Mouse (Mus musculus): ENCODE measurements at regions not wholly inside any gene's neighbourhood (a gene's known extent, or its start where the extent isn't known, plus 50 kb on each side); places are given as distances from the start of the nearest gene placed in this dataset.

DNA sequence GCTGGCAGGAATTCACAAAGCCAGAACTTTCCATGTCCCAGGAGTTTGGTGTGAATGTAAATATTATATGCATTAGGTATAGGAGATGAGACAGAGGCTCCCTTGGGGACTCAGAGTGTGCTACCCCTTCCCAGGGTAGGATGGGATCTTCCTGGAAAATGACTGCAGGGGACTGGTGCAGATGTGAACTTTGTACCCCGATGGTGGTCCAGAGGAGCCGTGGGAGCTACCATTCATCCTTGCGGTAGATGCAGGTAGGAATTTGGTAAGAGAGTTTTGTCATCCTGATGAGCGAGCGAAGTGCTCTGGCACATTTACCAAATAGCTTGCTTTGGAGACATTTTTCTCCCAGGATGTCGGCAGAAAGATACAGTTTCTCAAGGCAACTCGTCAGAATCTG is 59.7 kb upstream of the Ppara start:
- H3K4me3 ChIP-seq (ENCODE audit: inconsistent target) = no peak overlapping the region
- H3K36me3 ChIP-seq (ENCODE audit: inconsistent target) = no peaks in the 10 kb centered on the region
- no peak overlapping the region for H3K27ac ChIP-seq
- WGBS (ENCODE audit: missing documents) = 97% methylated on average over 7 of the region's 7 CpGs
- peaks cover 80% of the 10 kb centered on the region; the same call in 1 of the 2 replicates for H3K79me2 ChIP-seq (ENCODE audit: inconsistent target)

DNA sequence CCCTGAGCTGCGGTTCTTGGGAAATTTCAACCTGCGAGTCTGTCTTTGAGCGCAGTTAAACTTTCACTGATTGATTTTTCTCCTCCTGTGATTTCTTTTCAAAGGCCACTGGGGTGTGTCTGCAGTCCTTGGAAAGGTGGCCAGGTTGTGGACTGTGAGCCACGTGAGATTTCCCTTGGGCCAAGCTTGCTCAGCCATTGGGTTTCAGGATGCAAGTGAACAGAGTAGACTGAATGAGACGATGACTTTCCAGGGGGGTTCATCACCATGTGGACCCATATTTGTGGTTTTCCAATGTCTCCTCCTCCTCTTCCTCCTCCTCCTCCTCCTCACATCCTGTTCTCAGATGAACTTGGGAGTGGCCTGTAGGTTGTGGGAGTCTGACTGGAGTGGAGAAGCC is 59.0 kb upstream of the Ppara start:
- 82% methylated on average over 5 of the region's 5 CpGs for WGBS (ENCODE audit: missing documents)
- no peak overlapping the region for H3K27ac ChIP-seq
- H3K36me3 ChIP-seq (ENCODE audit: inconsistent target) = no peaks in the 10 kb centered on the region
- H3K79me2 ChIP-seq (ENCODE audit: inconsistent target) = peaks cover 82% of the 10 kb centered on the region; the same call in 1 of the 2 replicates
- H3K4me3 ChIP-seq (ENCODE audit: inconsistent target) = no peak overlapping the region

DNA sequence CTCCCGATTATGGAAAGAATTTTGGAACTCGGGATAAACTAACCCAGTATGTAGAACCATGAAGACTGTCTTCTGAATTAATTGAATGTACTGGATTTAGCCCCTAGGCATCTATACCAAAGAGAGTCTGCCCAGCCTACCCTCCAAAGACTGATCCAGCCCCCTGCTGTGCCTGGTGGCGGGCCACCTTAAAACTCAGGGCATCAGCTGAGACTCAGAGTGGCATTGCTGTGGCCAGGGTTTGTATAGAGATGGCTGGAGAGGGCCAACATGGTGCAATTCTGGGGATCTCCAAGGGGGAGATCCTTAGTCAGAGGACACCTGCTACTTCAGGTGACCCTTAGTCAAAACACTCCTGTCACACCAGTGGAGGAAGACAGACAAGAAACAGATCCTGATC is 58.6 kb upstream of the Ppara start:
- 92% methylated on average over 3 of the region's 3 CpGs for WGBS (ENCODE audit: missing documents)
- Histone ChIP-seq H3K27ac (no peak overlapping the region), H3K4me3 (ENCODE audit: inconsistent target) (no peak overlapping the region), H3K36me3 (ENCODE audit: inconsistent target) (no peaks in the 10 kb centered on the region), H3K79me2 (ENCODE audit: inconsistent target) (peaks cover 86% of the 10 kb centered on the region; the same call in 1 of the 2 replicates)

DNA sequence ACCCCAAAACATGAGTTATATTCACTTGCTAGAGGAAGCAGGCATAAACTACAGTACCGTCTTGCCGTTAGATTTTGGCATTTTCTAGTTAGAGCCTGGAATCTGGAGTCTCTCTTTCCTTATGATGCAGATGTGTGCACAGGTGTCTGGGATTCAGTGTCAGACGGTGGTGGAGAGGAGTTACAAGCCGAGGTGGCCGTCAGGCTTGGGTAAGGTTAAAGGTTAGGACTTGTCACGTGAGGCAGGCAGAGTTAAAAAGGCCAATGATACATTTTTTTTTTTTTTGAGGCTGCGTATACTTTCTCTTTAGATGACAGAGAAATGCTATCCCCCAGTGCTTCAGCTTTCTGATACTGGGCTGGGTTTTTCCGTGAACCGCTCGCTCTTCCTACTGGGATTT is 57.9 kb upstream of the Ppara start:
- Histone ChIP-seq H3K4me3 (ENCODE audit: inconsistent target) (no peak overlapping the region), H3K36me3 (ENCODE audit: inconsistent target) (no peaks in the 10 kb centered on the region), H3K27ac (no peak overlapping the region), H3K79me2 (ENCODE audit: inconsistent target) (peaks cover 89% of the 10 kb centered on the region; the same call in 1 of the 2 replicates)
- 93% methylated on average over 10 of the region's 10 CpGs for WGBS (ENCODE audit: missing documents)

DNA sequence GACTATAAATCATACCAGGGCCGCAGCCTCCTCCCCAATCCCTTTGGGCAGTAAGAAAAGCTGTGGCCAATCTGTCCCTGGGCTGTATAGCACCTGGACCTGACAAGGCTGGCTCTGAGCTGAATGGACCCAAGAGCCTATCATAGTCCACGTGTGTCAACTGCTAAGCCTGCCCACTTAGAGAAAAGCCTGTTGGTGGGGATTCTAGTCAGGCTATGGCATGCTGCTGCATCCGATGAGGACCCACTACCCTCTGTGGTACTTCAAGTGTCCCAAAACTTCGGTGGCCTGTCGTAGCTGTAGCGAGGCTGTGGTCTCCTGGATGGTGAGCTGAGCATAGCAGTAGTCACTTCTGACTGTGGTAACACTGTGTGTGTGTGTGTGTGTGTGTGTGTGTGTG is 57.4 kb upstream of the Ppara start:
- H3K36me3 ChIP-seq (ENCODE audit: inconsistent target) = no peaks in the 10 kb centered on the region
- 96% methylated on average over 3 of the region's 6 CpGs for WGBS (ENCODE audit: missing documents)
- H3K27ac ChIP-seq = no peak overlapping the region
- H3K79me2 ChIP-seq (ENCODE audit: inconsistent target) = peaks cover 85% of the 10 kb centered on the region; the same call in 1 of the 2 replicates
- no peak overlapping the region for H3K4me3 ChIP-seq (ENCODE audit: inconsistent target)

DNA sequence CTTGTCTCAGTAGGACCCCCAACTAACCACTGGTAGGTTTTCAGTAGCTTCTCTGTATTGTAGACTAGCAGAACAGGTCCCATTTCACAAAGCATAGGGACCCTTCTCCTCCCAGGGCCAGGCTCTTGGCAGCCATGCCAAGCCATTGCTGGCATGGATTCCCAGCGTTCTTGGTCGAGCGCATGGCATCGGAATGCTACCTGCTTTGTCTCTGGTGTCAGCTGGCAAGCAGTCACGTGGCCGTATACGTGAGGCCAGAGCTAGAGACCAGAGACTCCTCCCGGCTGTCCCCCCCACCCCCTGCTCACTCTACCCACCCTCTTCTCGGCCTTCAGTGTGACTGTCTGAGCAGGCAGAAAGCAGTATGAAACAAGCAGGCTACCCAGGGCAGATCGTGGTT is 56.9 kb upstream of the Ppara start:
- no peaks in the 10 kb centered on the region for H3K36me3 ChIP-seq (ENCODE audit: inconsistent target)
- H3K4me3 ChIP-seq (ENCODE audit: inconsistent target) = no peak overlapping the region
- H3K27ac ChIP-seq = no peak overlapping the region
- H3K79me2 ChIP-seq (ENCODE audit: inconsistent target) = peaks cover 80% of the 10 kb centered on the region; the same call in 1 of the 2 replicates
- WGBS (ENCODE audit: missing documents) = 94% methylated on average over 10 of the region's 10 CpGs

DNA sequence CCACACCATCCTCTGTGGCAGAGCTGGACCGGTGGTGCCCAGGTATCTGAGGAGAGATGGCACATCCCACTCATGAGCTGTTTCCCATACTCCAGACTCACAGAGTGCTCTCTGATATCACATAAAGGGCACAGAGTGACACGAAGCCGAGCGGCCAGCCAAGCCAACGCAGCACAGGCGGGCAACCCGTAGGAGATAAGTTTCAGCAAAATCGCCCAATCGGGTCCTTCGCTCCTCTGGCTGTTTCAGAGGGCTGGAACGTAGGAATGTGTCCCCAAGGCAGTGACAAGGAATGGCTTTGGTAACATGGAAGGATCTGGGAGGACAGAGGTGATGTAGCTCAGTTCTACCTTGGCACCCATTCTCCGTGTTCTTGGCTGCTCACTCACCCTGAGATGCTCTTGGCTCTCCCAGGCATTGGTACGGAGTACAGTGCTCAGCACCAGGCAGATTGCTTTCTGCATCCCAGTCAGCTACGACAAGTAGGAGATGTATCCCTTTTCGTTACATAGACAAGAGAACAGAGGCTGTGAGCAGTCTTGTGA is 56.4 kb upstream of the Ppara start:
- H3K4me3 ChIP-seq (ENCODE audit: inconsistent target) = no peak overlapping the region
- H3K27ac ChIP-seq = no peak overlapping the region
- no peaks in the 10 kb centered on the region for H3K36me3 ChIP-seq (ENCODE audit: inconsistent target)
- 95% methylated on average over 15 of the region's 15 CpGs for WGBS (ENCODE audit: missing documents)
- peaks cover 75% of the 10 kb centered on the region; the same call in 1 of the 2 replicates for H3K79me2 ChIP-seq (ENCODE audit: inconsistent target)

DNA sequence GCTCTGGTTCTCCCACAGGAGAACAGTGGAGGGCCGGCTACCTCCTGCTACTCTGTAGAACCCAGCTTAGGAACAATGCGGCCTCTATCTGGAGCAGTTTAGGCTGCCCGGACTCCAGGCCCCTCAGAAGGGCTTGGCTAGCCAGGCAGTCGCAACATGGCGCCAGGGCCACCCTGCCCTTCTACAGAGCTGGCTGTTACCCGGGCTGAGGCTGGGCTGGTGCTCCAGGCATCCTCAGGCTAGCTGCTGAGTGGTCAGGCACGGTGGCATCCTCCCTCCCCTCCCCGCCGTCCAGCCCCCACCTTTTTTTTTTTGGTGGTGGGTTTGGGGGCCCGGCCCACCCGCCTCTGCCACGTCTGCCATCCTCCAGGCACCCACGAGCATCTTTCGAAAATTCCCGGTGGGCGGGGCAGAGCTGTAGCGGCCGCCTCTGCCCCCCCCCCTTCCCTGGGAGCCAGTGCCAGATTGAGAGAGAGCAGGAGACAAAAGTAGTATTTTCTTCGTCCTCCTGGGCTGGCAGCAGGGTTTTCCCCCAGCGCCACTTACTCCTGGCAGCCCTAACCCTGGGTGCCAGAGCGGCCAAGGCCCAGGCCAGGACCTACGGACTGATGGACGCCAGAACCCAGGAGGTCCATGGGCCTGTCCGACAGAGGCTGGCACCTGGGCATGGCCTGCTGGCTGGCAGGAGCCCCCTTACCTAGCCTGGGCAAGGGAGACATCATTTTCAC is 55.6 kb upstream of the Ppara start:
- Histone ChIP-seq H3K27ac (no peak overlapping the region), H3K4me3 (ENCODE audit: inconsistent target) (no peak overlapping the region), H3K79me2 (ENCODE audit: inconsistent target) (peaks cover 67% of the 10 kb centered on the region; the same call in 1 of the 2 replicates), H3K36me3 (ENCODE audit: inconsistent target) (no peaks in the 10 kb centered on the region; the same call in 1 of the 2 replicates)
- WGBS (ENCODE audit: missing documents) = 92% methylated on average over 17 of the region's 24 CpGs

DNA sequence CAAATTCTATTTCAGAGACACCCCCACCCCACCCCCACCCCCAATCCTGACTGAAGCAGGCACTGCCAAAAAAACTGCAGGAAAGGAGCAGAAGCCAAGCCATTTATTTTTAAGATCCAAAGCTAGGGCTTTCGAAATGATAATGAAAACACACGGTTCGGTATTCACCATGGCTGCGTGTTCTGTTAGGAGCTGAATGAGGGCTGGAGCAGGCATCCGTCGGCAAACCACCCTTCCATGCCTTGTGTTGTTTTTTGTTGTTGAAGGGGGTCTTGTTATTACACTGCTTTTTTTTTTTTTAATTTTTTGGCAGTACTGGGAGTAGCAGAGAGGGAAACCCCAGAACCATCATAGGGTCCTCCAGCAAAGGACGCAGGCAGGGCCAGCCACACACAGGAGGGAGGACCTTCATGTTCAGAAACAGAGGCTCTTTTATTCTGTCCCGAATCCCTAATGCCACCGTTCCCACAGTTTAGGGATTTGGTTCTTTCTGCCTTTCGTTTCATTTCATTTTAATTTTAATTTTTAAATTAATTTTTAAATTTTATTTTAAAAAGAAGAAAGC is 54.8 kb upstream of the Ppara start:
- Histone ChIP-seq H3K4me3 (ENCODE audit: inconsistent target) (no peak overlapping the region), H3K79me2 (ENCODE audit: inconsistent target) (peaks cover 61% of the 10 kb centered on the region; the same call in 1 of the 2 replicates), H3K36me3 (ENCODE audit: inconsistent target) (no peaks in the 10 kb centered on the region; the same call in 1 of the 2 replicates), H3K27ac (no peak overlapping the region)
- WGBS (ENCODE audit: missing documents) = 96% methylated on average over 9 of the region's 10 CpGs

DNA sequence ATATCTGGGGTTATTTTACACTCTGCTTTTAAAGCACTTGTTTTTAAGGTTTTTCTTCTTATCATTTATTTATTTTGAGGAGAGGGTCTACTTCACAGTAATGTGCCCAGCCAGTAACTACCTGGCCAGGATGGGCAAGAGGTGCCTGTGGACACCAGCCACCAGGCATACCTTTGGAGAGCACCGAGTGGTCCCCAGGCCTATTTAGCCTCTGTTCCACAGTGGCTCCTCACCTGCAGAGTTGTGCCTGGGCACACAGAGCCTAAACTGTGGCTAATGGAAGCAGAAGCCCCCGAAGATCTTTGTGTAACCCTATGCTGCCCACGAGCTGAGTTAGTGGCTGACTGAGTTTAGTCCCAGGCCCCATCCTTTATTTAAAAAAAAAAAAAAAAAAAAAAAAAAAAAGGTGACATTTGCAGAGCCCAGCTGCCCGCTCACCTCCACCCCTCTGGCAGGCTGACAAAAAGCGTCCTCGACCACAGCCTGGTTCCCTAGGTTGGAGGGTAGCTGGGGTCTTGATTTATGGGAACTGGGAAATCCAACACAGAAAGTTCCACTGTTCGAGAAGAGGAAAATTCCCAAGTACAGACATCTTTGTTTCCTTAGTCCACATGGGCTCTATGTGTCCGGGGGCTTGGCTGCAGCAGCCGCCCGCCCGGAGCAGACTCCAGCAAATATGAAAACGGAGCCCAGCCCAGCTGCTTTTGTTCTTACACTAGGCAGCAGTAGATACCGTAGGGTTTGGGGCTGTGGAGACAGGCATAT is 54.1 kb upstream of the Ppara start:
- no peak overlapping the region for H3K27ac ChIP-seq
- peaks cover 54% of the 10 kb centered on the region; the same call in 1 of the 2 replicates for H3K79me2 ChIP-seq (ENCODE audit: inconsistent target)
- no peak overlapping the region for H3K4me3 ChIP-seq (ENCODE audit: inconsistent target)
- H3K36me3 ChIP-seq (ENCODE audit: inconsistent target) = no peaks in the 10 kb centered on the region; the same call in 1 of the 2 replicates
- WGBS (ENCODE audit: missing documents) = 92% methylated on average over 13 of the region's 13 CpGs

DNA sequence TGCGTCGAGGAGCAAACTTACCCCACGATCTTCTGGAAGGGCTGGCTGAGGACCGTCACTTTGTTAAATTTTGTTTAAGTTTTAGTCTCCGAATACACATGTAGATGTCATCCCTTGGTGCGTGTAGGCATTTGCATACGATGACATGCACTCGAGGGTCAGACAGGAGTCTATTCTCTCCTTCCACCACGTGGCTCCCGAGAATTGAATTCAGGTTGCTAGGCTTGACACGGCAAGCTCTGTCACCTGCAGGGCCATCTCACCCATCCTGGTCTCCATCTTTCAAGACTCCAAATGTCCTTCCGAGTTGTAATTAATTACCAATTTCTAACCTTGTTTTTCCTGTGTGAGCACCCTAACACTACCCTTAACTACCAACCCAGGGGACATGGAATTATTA is 52.7 kb upstream of the Ppara start:
- Histone ChIP-seq H3K4me3 (ENCODE audit: inconsistent target) (no peak overlapping the region), H3K79me2 (ENCODE audit: inconsistent target) (peaks cover 39% of the 10 kb centered on the region; the same call in 1 of the 2 replicates), H3K27ac (no peak overlapping the region), H3K36me3 (ENCODE audit: inconsistent target) (no peaks in the 10 kb centered on the region; the same call in 1 of the 2 replicates)
- 94% methylated on average over 12 of the region's 12 CpGs for WGBS (ENCODE audit: missing documents)

DNA sequence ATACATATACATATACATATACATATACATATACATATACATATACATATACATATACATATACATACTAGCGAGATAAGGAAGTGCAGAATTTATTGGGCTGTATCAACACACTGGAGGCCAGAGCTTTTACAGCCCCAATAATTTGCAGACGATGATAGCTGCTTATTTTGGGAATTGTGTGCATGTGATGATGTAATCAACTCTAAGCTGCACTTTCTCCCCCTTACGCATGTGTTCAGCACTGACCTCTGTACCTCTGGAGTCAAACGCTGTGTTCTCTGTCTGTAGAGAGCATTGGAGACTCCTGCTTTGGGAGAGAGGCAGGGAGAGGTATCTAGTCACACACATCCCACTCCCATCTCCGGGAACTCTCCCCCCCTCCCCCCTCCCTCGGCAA is 52.0 kb upstream of the Ppara start:
- 93% methylated on average over 3 of the region's 6 CpGs for WGBS (ENCODE audit: missing documents)
- no peaks in the 10 kb centered on the region; the same call in 1 of the 2 replicates for H3K36me3 ChIP-seq (ENCODE audit: inconsistent target)
- H3K4me3 ChIP-seq (ENCODE audit: inconsistent target) = no peak overlapping the region
- H3K79me2 ChIP-seq (ENCODE audit: inconsistent target) = peaks cover 32% of the 10 kb centered on the region; the same call in 1 of the 2 replicates
- H3K27ac ChIP-seq = no peak overlapping the region

DNA sequence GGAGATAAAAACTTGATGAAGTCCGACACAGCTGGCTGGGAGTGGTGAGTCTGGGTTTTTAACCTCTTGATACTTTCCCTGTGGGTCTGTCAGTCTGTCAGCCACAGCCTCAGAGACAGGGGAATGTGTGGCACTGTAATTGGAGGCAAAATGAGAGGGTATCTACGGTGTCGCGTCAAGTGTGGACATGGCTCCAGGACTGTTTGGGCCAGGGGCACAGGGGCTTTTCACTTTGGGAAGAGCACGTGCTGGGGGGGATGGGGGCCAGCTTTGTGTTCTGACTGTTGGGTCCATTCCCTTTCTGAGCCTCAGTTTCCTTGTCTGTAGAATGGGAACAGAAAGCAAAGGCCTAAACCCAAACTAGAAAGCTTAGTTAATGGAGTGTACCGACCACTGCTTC is 51.5 kb upstream of the Ppara start:
- H3K27ac ChIP-seq = no peak overlapping the region
- WGBS (ENCODE audit: missing documents) = 90% methylated on average over 6 of the region's 6 CpGs
- H3K4me3 ChIP-seq (ENCODE audit: inconsistent target) = no peak overlapping the region
- no peaks in the 10 kb centered on the region; the same call in 1 of the 2 replicates for H3K36me3 ChIP-seq (ENCODE audit: inconsistent target)
- H3K79me2 ChIP-seq (ENCODE audit: inconsistent target) = peaks cover 28% of the 10 kb centered on the region; the same call in 1 of the 2 replicates

DNA sequence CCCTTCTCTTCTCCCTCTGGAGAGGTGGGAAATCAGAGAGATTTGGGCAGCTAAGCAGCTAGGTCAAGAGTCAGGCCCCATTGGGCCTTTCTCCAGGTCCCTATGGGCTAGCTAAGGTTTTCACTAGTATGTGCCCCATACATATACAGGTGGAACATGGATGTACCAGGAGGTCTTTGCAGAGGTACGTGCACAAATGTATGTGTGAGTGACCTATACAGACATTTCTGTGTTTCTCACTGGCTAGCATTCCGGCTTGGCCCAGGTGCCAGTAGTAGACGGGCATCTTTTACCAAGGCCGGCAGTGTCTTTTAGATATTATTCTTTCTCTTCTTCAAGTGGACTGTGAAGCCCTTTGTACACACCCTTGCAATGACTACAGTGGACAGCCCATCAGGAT is 51.1 kb upstream of the Ppara start:
- WGBS (ENCODE audit: missing documents) = 93% methylated on average over 4 of the region's 4 CpGs
- Histone ChIP-seq H3K79me2 (ENCODE audit: inconsistent target) (peaks cover 23% of the 10 kb centered on the region; the same call in 1 of the 2 replicates), H3K4me3 (ENCODE audit: inconsistent target) (no peak overlapping the region), H3K36me3 (ENCODE audit: inconsistent target) (no peaks in the 10 kb centered on the region; the same call in 1 of the 2 replicates), H3K27ac (no peak overlapping the region)
